Mouse (Mus musculus) left cerebral cortex, adult 18-20 months (tissue): ENCODE results near the gene Ctsc. TPM values are rescaled to one million over a fixed set of nuclear protein-coding genes. Genes with fewer than 3 reads are reported as not detected.

Source experiments
- total RNA-seq, 2 experiments: library from RNA; stranded (reverse); gene quantifications; 2 replicates each; pipeline ENCODE4 v1.2.3; 2021

Gene Ctsc
- total RNA-seq, 2 experiments from 2014 or later: 8.5 to 11.1 TPM

Other genes with a start within 250 kb of the Ctsc start
- under 1 TPM in 1 of 2 experiments, not detected in 1; 0.53 TPM for gene Rab38, start 152.2 kb downstream of the Ctsc start, total RNA-seq